In the genomic region with DNA sequence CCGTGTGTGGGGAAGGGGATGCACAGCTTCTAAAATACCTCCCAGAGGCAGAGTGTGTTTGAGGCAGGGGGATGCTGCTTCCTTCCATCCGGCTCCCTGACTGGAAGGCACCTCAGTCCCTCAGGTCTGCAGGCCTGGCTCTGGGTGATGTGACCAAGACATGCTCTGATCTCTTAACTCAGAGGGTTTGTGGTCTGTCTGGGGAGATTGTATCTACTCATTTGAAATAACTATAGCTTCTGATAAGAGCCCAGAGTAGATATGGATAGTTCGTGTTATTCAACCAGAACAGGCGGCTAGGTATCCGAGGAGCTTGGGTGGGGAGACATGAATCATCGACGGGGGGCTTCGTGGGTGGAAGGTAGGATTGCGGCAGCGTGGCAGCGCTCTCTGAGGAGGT, we compare ENCODE assay signal across 12 mouse cellular contexts. TPM values are rescaled to one million over a fixed set of nuclear protein-coding genes. Genes with fewer than 3 reads are reported as not detected.
DNase-seq lines count a peak whose midpoint lies in the region; ATAC-seq and TF ChIP-seq lines count a peak whose summit lies in the region.
"Had no signal": no experiment of that assay in that cellular context is flagged by ENCODE, and none has a peak within 500 bp of the region (broad histone marks: within the 10 kb centered on the region; RNA-seq: fewer than 3 reads in every experiment).

No protein-coding gene starts in this region.

- no peaks in the 10 kb centered on the region for H3K27me3 ChIP-seq in heart, embryonic 15.5 days
- H3K27me3 ChIP-seq in lung, embryonic 15.5 days, result no peaks in the 10 kb centered on the region
- no peaks in the 10 kb centered on the region for H3K27me3 ChIP-seq in small intestine, adult 2 months (ENCODE audit: control insufficient read depth, insufficient read depth, low read length)

- H3K4me2 ChIP-seq in heart, embryonic 15.5 days, result peak overlapping the region; percentile 30; the same call in 1 of the 2 replicates
- peak overlapping the region; percentile 77 for H3K4me2 ChIP-seq in lung, embryonic 15.5 days

- peak overlapping the region; percentile 80 for H3K27ac ChIP-seq in heart, embryonic 15.5 days
- H3K27ac ChIP-seq in lung, embryonic 15.5 days, result peak overlapping the region; percentile 76; the same call in 1 of the 2 replicates
- H3K27ac ChIP-seq in small intestine, adult 2 months (ENCODE audit: insufficient read depth, low read depth, low read length), result peak overlapping the region; percentile 87

- no peaks in the 10 kb centered on the region for H3K9me3 ChIP-seq in heart, embryonic 15.5 days (replicated peaks)
- no peaks in the 10 kb centered on the region for H3K9me3 ChIP-seq in lung, embryonic 15.5 days
- H3K9me3 ChIP-seq: forebrain, embryonic 10.5 days had no signal

- ATAC-seq in heart, embryonic 15.5 days (replicated peaks; ENCODE audit: insufficient number of reproducible peaks, insufficient read depth, low FRiP score, low read depth), result no peak
- no peak for ATAC-seq in lung, embryonic 15.5 days (ENCODE audit: borderline replicate concordance, extremely low read depth, low FRiP score, low TSS enrichment)

- TF ChIP-seq CTCF in small intestine, adult 2 months (IDR thresholded peaks at IDR 0.05; ENCODE audit: extremely low read depth, insufficient read length, insufficient replicate concordance, low read depth, low read length), result no peak

- WGBS in heart, embryonic 15.5 days, result 69% methylated on average over 11 of the region's 11 CpGs
- WGBS in lung, embryonic 15.5 days, result 71% methylated on average over 11 of the region's 11 CpGs
- WGBS in small intestine, adult 2 months, result 75% methylated on average over 11 of the region's 11 CpGs

- no peak for DNase-seq in heart, adult 18-20 months
- no peak for DNase-seq in lung, postnatal 36 days
- peak; percentile 69 for DNase-seq in induced T-regulatory cell, adult 2 months (ENCODE audit: low read depth)
- DNase-seq in natural killer cell, adult 2 months (ENCODE audit: low spot score in 2 of 2), result no peak
- DNase-seq in urinary bladder, postnatal 4 days (ENCODE audit: low spot score in 2 of 2), result no peak
- DNase-seq: gastrocnemius, postnatal 36 days; kidney, adult 18-20 months; retina, postnatal 1 day had no signal

- H3K9ac ChIP-seq in heart, embryonic 15.5 days, result no peak overlapping the region
- H3K9ac ChIP-seq in lung, embryonic 15.5 days, result no peak overlapping the region

- peaks cover 70% of the 10 kb centered on the region for H3K4me1 ChIP-seq in heart, embryonic 15.5 days (replicated peaks)
- H3K4me1 ChIP-seq in lung, embryonic 15.5 days, result peaks cover 69% of the 10 kb centered on the region
- H3K4me1 ChIP-seq in small intestine, adult 2 months (ENCODE audit: control insufficient read depth, insufficient read depth, insufficient read length, low read length), result peaks cover 51% of the 10 kb centered on the region

- no peak for TF ChIP-seq POLR2A in small intestine, adult 2 months (IDR thresholded peaks at IDR 0.05; ENCODE audit: low read depth, low read length)

- H3K4me3 ChIP-seq in heart, embryonic 15.5 days, result no peak overlapping the region
- H3K4me3 ChIP-seq in lung, embryonic 15.5 days, result no peak overlapping the region
- peak overlapping the region; percentile 21 for H3K4me3 ChIP-seq in small intestine, adult 2 months (ENCODE audit: low read depth, low read length)
- H3K4me3 ChIP-seq: forebrain, embryonic 10.5 days had no signal

- peaks cover 12% of the 10 kb centered on the region for H3K36me3 ChIP-seq in heart, embryonic 15.5 days
- peaks cover 13% of the 10 kb centered on the region for H3K36me3 ChIP-seq in lung, embryonic 15.5 days
- peaks cover 20% of the 10 kb centered on the region for H3K36me3 ChIP-seq in small intestine, adult 2 months (ENCODE audit: control insufficient read depth, insufficient read depth, low read length)

RNA-seq across cellular contexts. Expression of gene Tnfrsf1a, which starts 4.1 kb away (rescaled TPM):
- 42.8 and 56.4 TPM in 2 replicates for polyA plus RNA-seq in heart, embryonic 15.5 days (2015; fragmentation: Nextera tagmentation; extraction: Ambion mirVana)
- total RNA-seq in heart, adult 18-20 months (2021), result 10 to 100 TPM; 47.5 to 50.8 TPM
- polyA plus RNA-seq in lung, embryonic 15.5 days (2015; fragmentation: Nextera tagmentation; extraction: Ambion mirVana), result 88.3 and 101 TPM in 2 replicates
- polyA plus RNA-seq in small intestine, adult 2 months (2012; rRNA removed), result 90.5 and 207 TPM in 2 replicates

RNA-seq across cellular contexts. Expression of gene Plekhg6, which starts 27.4 kb away (rescaled TPM):
- 0.05 and 0.37 TPM in 2 replicates for polyA plus RNA-seq in heart, embryonic 15.5 days (2015; fragmentation: Nextera tagmentation; extraction: Ambion mirVana)
- total RNA-seq in heart, adult 18-20 months (2021), result not detected
- 0.31 and 0.36 TPM in 2 replicates for polyA plus RNA-seq in lung, embryonic 15.5 days (2015; fragmentation: Nextera tagmentation; extraction: Ambion mirVana)
- 26.0 and 66.6 TPM in 2 replicates for polyA plus RNA-seq in small intestine, adult 2 months (2012; rRNA removed)
- total RNA-seq: gastrocnemius, postnatal 36 days had no signal

RNA-seq across cellular contexts. Expression of gene Scnn1a, which starts 32.8 kb away (rescaled TPM):
- polyA plus RNA-seq in heart, embryonic 15.5 days (2015; fragmentation: Nextera tagmentation; extraction: Ambion mirVana), result 0.81 and 2.8 TPM in 2 replicates
- total RNA-seq in heart, adult 18-20 months (2021), result 1 to 10 TPM in 1 of 2 experiments, under 1 TPM in 1; 0.47 to 1.3 TPM
- 5.0 and 5.8 TPM in 2 replicates for polyA plus RNA-seq in lung, embryonic 15.5 days (2015; fragmentation: Nextera tagmentation; extraction: Ambion mirVana)
- 11.7 and 11.9 TPM in 2 replicates for polyA plus RNA-seq in small intestine, adult 2 months (2012; rRNA removed)

RNA-seq across cellular contexts. Expression of gene Ltbr, which starts 39.5 kb away (rescaled TPM):
- 37.8 and 48.4 TPM in 2 replicates for polyA plus RNA-seq in heart, embryonic 15.5 days (2015; fragmentation: Nextera tagmentation; extraction: Ambion mirVana)
- 10 to 100 TPM; 25.0 to 28.7 TPM for total RNA-seq in heart, adult 18-20 months (2021)
- 79.1 and 82.5 TPM in 2 replicates for polyA plus RNA-seq in lung, embryonic 15.5 days (2015; fragmentation: Nextera tagmentation; extraction: Ambion mirVana)
- polyA plus RNA-seq in small intestine, adult 2 months (2012; rRNA removed), result 122 and 167 TPM in 2 replicates

Comparison
In these comparisons a context has a peak if more than half of its experiments do, and no peak if none do; other contexts are left out.
1. RNA of gene Plekhg6, which starts 27.4 kb away (polyA plus RNA-seq): 26.0 to 66.6 TPM in small intestine, adult 2 months; 0.31 to 0.36 TPM in lung, embryonic 15.5 days and 0.05 to 0.37 TPM in heart, embryonic 15.5 days; every median in the first group is over 10 times any median in the second.
2. Peak in every context shown above with its lines, with median percentiles within 50 percentile points of each other: H3K27ac ChIP-seq.